Mouse (Mus musculus) spleen, postnatal 14 days (tissue): ENCODE measurements around the gene Rec114.

Source experiments
- DNase-seq, 2 experiments: peaks; one replicate each; pipeline ENCODE4 v3.0.0; 2021 to 2022; ENCODE audit warnings: low spot score in 2 of 2

The Rec114 gene

GRCm38 (mm10) chr9:58718964-58719363 lies 24.8 kb downstream of the Rec114 start:
- DNase-seq: no peak

DNA sequence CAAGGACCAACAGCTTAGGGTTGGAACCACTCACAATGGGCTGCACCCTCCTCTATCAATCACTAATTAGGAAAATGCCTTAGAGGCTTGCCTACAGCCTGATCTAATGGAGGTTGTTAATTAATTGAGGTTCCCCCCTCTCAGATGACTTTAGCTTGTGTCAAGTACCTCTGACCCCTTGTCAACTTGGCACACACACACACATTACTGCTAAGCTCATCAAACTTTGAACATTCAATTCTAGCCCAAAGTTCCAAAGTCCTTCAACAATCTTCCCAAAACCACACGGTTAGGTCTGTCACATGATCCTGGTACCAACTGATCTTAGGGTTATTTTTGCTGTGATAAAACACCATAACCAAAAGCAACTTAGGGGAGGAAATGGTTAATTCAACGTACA lies 26.9 kb downstream of the Rec114 start:
- no peak for DNase-seq

DNA sequence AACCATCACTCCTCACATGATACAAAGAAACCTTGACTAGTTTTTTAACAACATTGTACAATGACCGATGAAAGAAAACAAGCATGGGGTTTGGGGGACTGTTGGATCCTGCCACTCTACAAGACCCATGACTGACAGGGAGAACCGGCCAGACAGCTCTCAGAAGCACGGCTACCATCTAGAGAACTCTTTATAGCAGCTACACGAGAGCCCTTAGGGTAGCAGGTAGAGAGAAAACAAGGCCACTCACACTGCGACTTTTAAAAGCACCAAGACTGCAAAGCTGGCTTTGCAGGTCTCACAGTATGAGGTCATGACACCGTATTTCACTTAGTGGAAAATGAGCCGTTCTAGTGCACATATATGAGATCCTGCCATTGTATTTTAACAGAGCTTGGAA lies 33.1 kb downstream of the Rec114 start:
- DNase-seq: no peak

- DNase-seq: peak; percentile 25 to 46
Observed at GRCm38 (mm10) chr9:58709939-58710338, 33.8 kb downstream of the Rec114 start.

DNA sequence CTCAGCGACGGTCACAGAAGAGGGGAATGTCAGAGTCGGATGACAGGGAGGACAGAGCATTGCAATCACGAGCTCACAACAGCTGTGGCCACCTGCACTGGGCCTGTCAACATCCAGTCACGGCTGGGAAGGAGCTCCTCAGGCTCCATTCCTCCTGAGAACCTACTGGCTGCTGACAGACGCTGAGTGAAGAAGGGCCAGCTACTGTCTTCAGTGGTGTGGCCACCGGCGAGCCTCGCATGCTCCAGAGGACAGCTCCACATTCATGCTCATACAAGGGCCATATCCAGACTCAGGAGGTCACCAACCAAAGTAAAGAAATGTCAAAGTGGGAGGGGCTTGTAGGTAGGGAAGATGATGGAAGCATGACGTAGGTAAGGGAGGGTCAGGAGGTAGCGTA lies 36.0 kb downstream of the Rec114 start:
- DNase-seq: no peak

DNA sequence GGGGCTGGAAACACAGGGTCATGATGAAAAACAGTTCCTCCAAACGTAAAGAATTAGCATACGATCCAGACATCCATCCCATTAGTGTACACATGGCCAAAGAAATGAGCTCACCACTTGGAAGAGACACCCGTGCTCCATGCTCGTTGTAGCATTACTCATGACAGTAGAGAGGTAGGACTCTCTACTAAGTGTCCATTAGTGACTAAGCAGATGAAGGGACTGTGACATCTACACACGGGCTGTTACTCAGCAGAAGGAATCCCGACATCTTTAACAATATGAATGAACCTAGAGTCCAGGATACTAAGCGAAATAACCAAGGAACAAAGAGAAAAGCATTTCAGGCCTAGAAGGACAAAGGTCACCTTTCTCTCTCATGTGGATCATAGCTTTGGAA lies 37.7 kb downstream of the Rec114 start:
- no peak for DNase-seq

- no peak for DNase-seq
Observed at GRCm38 (mm10) chr9:58703766-58704165, 40.0 kb downstream of the Rec114 start.

GRCm38 (mm10) chr9:58701751-58702150 lies 42.0 kb downstream of the Rec114 start:
- DNase-seq: no peak

GRCm38 (mm10) chr9:58698486-58698885 lies 45.3 kb downstream of the Rec114 start:
- DNase-seq: no peak

DNA sequence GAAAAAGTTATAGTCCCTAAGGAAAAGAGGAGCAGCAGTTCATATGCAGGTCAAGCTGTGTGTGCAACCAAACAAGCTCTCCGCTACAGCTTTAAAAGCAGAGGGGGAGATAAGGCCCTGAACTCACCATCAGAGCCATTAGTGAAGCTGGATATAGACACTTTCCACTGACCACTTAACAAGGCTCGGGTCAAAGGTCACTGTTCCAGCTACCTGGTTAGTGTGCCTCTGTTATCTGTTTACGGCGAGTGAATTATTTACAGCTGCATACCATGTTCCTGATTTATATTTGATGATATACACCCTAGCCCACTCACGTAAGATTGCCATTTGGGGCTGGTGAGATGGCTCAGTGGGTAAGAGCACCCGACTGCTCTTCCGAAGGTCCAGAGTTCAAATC lies 52.3 kb downstream of the Rec114 start:
- DNase-seq: no peak

- DNase-seq: no peak
Observed at GRCm38 (mm10) chr9:58690701-58691100, 53.1 kb downstream of the Rec114 start.

- no peak for DNase-seq
Observed at GRCm38 (mm10) chr9:58688076-58688475, 55.7 kb downstream of the Rec114 start.

DNA sequence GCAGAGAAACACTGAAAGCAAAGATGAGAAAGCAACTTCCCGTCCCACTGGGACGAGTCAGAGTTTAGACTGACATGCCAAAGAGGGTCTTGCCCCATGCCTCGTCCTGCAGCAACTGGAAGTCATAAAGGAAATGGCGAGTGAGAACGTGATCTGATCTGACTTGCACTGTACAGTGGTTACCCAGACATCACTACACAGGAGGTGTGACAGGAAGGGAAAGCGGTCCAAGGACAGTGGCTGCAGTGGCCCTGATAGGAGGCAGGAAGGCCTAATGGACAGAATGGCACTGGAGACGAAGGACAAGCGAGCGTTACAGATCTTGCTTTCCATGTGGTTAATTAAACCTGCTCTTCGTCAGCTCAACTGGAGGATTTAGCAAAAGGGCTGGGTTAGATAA lies 58.5 kb downstream of the Rec114 start:
- no peak for DNase-seq

GRCm38 (mm10) chr9:58683372-58683771 lies 60.4 kb downstream of the Rec114 start:
- no peak for DNase-seq

- DNase-seq: no peak
Observed at GRCm38 (mm10) chr9:58682106-58682505, 61.7 kb downstream of the Rec114 start.

DNA sequence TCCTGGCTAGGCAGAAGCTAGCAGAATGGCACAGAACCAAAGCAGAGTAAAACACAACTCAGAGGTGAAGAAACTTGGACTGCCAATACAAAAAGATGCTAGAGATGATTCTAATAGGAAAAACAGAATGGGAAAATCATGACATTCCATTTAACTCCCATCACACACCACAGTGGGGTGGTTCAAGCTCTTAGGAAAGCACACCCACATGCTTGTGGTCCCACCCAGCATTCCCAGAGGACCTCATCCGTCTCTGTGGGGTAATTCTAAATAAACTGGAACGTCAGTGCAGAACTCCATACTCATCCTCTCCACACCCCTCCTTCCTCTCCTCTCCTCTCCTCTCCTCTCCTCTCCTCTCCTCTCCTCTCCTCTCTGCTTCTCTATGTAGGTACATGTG lies 62.4 kb downstream of the Rec114 start:
- no peak for DNase-seq

- DNase-seq: no peak
Observed at GRCm38 (mm10) chr9:58675371-58675770, 68.4 kb downstream of the Rec114 start.

GRCm38 (mm10) chr9:58674736-58675135 lies 69.0 kb downstream of the Rec114 start:
- no peak for DNase-seq

DNA sequence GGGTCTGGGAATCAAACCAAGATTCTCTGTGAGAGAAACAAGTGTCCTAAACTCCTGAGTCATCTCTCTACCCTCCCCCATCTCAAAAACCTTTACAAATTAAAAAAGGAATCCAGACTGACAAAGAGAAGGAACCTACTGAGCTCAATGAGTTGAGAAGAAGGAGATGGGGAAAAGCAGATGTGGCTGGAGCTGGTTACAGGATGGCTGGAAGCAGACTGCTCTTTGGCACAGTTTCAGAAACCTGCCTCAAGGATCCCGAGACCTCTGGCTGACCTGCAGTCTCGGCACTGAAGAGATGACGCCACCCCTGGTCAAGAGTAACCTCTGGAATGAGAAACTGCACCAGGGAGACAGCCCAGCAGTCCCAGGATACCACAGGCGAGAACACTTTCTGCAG lies 71.3 kb downstream of the Rec114 start:
- DNase-seq: no peak

DNA sequence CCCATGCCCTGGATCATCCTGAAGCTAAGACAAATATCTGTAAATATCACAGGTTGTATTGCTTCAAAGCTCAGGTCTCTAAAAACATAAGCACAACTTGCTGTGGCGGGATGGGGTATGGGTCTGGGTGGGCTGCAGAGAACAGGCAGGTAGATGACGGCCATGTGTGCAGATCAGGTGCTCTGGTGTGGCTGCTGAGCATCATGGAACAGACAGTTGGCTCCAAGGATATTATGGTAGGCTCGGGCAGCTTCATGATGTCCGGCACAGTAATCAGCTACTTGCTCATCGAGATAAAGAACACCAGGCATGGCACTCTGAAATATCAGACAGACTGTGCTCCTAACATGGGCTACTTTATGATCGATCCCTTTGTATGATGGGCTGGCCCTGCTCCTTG lies 73.9 kb downstream of the Rec114 start:
- DNase-seq: peak in 1 of 2 experiments; percentile 3

GRCm38 (mm10) chr9:58669071-58669470 lies 74.7 kb downstream of the Rec114 start:
- no peak for DNase-seq

- no peak for DNase-seq
Observed at GRCm38 (mm10) chr9:58668171-58668570, 75.6 kb downstream of the Rec114 start.

DNA sequence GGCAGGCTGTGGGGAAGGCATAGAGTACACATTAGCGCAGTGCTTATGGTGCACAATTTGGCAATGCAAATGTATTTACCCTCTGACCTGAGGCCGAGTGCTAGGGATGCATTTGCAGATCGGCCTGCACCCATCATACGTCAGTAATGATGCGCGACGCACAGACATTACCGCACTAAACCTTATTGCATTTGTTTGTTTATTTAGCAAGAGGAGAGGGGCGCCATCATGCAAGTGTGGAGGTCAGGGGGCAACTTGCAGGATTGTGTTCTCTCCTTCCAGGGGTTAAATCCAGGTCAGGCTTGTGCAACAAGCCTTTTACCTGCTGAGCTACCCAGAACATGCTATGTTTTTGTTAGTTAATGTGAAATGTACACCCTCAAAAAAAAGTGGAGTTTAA lies 76.5 kb downstream of the Rec114 start:
- no peak for DNase-seq

DNA sequence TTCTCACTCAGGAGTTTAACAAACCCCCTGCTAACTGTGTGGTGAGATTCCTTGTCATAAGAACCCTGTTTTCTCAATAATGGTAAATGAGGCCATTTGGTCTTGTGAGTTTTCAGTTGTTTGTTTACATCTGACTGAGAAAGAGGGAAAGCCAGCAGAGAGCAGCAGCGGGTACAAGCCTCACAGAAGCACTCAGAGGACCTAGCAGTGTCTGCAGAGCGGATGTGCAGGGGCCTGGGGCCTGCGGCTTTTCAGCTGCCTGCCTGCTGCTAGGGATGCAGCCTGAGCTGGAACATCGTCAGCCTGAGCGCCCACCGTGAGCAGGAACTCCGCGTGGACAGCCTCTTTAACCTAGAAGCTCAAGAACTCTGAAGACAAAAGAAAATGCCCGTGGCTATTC lies 77.6 kb downstream of the Rec114 start:
- no peak for DNase-seq

GRCm38 (mm10) chr9:58665492-58665891 lies 78.3 kb downstream of the Rec114 start:
- DNase-seq: no peak
